Mouse (Mus musculus) embryonic facial prominence, embryonic 13.5 days (tissue): Measurements from ENCODE around the gene Abat. TPM values are rescaled to one million over a fixed set of nuclear protein-coding genes. Genes with fewer than 3 reads are reported as not detected.

Experiments
- ATAC-seq: fragments of 200-750 bp; cut with Nextera tagmentation; 2 replicates; pipeline ENCODE4 v1.8.0; 2017; ENCODE audit warnings: low read depth; ENCODE audit not compliant: insufficient number of reproducible peaks, insufficient read depth, low FRiP score, low TSS enrichment
- H3K27ac ChIP-seq: fragments of 300-500 bp; sonication (generic); 2 replicates; pipeline ENCODE4 v1.5.1; 2015; ENCODE audit warnings: moderate library complexity, mild to moderate bottlenecking, inconsistent platforms
- H3K27me3 ChIP-seq: fragments of 300-500 bp; sonication (generic); 2 replicates; pipeline ENCODE4 v1.6.1; 2015; ENCODE audit warnings: mild to moderate bottlenecking, inconsistent platforms
- H3K36me3 ChIP-seq: fragments of 300-500 bp; sonication (generic); 2 replicates; pipeline ENCODE4 v1.6.1; 2015; ENCODE audit warnings: mild to moderate bottlenecking, inconsistent platforms
- H3K4me1 ChIP-seq: fragments of 300-500 bp; sonication (generic); 2 replicates; pipeline ENCODE4 v1.6.1; 2015; ENCODE audit warnings: inconsistent platforms
- H3K4me2 ChIP-seq: fragments of 300-500 bp; sonication (generic); 2 replicates; pipeline ENCODE4 v1.6.1; 2015; ENCODE audit warnings: moderate library complexity, mild to moderate bottlenecking, inconsistent platforms
- H3K4me3 ChIP-seq: fragments of 300-500 bp; sonication (generic); 2 replicates; pipeline ENCODE4 v1.5.1; 2015; ENCODE audit warnings: mild to moderate bottlenecking, inconsistent platforms
- H3K9ac ChIP-seq: fragments of 300-500 bp; sonication (generic); 2 replicates; pipeline ENCODE4 v1.6.1; 2015; ENCODE audit warnings: mild to moderate bottlenecking, inconsistent platforms
- H3K9me3 ChIP-seq: fragments of 300-500 bp; sonication (generic); 2 replicates; pipeline ENCODE4 v1.6.1; 2016; ENCODE audit warnings: inconsistent platforms
- WGBS: fragments of 180-500 bp; shearing (Covaris S2); methylation state at CpG from one replicate; pipeline ENCODE4 v1.1.7; 2015; ENCODE audit warnings: mixed read lengths; 5-methylcytosine and 5-hydroxymethylcytosine counted together
- polyA plus RNA-seq: library from polyadenylated mRNA; unstranded; fragments of >200 nt; fragmentation: Nextera tagmentation; extraction: Ambion mirVana; gene quantifications from 2 replicates; pipeline ENCODE4 v1.2.1, GENCODE M21; 2015

Gene Abat
- polyA plus RNA-seq, 1 experiment from 2014 or later = 25.2 TPM

DNA sequence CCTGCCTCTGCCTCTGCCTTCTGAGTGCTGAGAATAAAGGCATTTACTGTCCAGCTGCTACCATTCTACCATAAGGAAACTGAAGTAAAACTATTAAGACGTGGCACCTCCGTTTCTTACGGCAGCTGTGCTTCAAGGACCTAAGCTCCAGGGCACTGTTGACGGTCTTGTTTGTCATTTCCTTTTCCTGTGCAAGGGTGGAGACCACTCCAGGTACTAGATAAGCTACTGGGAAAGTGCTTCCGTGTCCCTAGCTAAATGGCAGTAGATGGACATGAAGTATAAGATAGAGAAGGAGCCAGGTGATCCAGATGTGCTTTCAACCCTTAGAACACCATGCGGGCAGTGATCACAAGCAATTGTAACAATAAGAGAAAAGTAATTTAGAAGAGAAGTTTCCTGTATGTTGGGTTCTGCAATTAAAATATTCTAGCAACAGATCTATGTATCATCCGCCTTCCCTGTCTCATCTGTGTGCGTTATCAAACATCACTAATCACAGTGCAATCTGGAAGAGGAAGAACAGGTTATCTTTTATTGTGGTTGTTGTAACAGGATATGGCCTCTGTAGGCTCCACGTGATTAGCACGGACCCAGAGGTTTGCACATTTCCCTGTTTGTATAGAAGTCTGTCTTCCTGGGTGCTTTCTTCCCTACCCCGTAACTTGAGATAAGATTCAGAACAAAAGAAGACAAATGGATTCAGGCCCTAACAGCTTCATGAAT, 126.4 kb downstream of the Abat start:
- H3K4me2 ChIP-seq = no peak overlapping the region
- no peaks in the 10 kb centered on the region for H3K27me3 ChIP-seq
- peaks cover 22% of the 10 kb centered on the region for H3K4me1 ChIP-seq
- H3K27ac ChIP-seq = no peak overlapping the region
- no peaks in the 10 kb centered on the region for H3K9me3 ChIP-seq
- H3K9ac ChIP-seq = no peak overlapping the region
- H3K4me3 ChIP-seq = no peak overlapping the region
- peaks cover 39% of the 10 kb centered on the region for H3K36me3 ChIP-seq
- ATAC-seq = no peak
- 87% methylated on average over 11 of the region's 11 CpGs for WGBS

DNA sequence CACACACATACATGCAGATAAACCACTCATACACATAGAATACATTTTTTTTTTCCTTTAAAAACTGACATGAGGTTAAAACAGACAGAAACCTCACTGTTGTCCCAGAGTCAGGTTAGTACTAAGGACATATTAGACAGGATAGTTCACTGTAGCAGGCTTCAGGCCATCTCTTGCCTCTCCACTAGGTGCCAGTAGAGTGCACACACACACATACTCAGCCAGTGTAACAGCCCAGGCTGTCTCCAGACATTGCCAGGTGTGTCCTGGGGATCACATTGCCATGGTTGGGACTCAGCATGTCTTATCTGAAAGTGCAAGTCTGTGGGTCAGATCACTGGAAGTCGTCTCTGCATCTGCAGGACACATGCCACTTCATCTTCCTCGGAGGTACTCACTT, 130.6 kb downstream of the Abat start:
- no peak overlapping the region for H3K4me2 ChIP-seq
- peaks cover 66% of the 10 kb centered on the region for H3K36me3 ChIP-seq
- no peaks in the 10 kb centered on the region for H3K9me3 ChIP-seq
- ATAC-seq = no peak
- no peak overlapping the region for H3K9ac ChIP-seq
- H3K4me3 ChIP-seq = no peak overlapping the region
- H3K27ac ChIP-seq = no peak overlapping the region
- H3K4me1 ChIP-seq = peaks cover under 1% of the 10 kb centered on the region; the same call in 1 of the 2 replicates
- 77% methylated on average over 2 of the region's 2 CpGs for WGBS
- H3K27me3 ChIP-seq = no peaks in the 10 kb centered on the region

GRCm38 (mm10) chr16:8645546-8645945, 132.3 kb downstream of the Abat start:
- Histone ChIP-seq H3K4me2 (no peak overlapping the region), H3K27ac (no peak overlapping the region), H3K4me1 (no peaks in the 10 kb centered on the region), H3K9ac (no peak overlapping the region), H3K36me3 (peaks cover 82% of the 10 kb centered on the region), H3K9me3 (no peaks in the 10 kb centered on the region), H3K4me3 (no peak overlapping the region), H3K27me3 (no peaks in the 10 kb centered on the region)
- WGBS = 75% methylated on average over 6 of the region's 6 CpGs
- no peak for ATAC-seq

- Histone ChIP-seq H3K9me3 (no peaks in the 10 kb centered on the region), H3K4me2 (no peak overlapping the region), H3K4me1 (no peaks in the 10 kb centered on the region), H3K9ac (no peak overlapping the region), H3K27me3 (no peaks in the 10 kb centered on the region), H3K4me3 (no peak overlapping the region), H3K36me3 (peaks cover 93% of the 10 kb centered on the region), H3K27ac (no peak overlapping the region)
- WGBS = 93% methylated on average over 3 of the region's 3 CpGs
- no peak for ATAC-seq
Observed at GRCm38 (mm10) chr16:8650007-8650406, 136.8 kb downstream of the Abat start.

GRCm38 (mm10) chr16:8655108-8655507, 141.9 kb downstream of the Abat start:
- no peaks in the 10 kb centered on the region for H3K9me3 ChIP-seq
- H3K4me2 ChIP-seq = no peak overlapping the region
- no peaks in the 10 kb centered on the region for H3K27me3 ChIP-seq
- H3K9ac ChIP-seq = no peak overlapping the region
- no peaks in the 10 kb centered on the region for H3K4me1 ChIP-seq
- no peak overlapping the region for H3K27ac ChIP-seq
- H3K36me3 ChIP-seq = peaks cover 86% of the 10 kb centered on the region
- H3K4me3 ChIP-seq = no peak overlapping the region
- 89% methylated on average over 6 of the region's 6 CpGs for WGBS
- no peak for ATAC-seq

GRCm38 (mm10) chr16:8655599-8655998, 142.4 kb downstream of the Abat start:
- Histone ChIP-seq H3K9me3 (no peaks in the 10 kb centered on the region), H3K4me1 (no peaks in the 10 kb centered on the region), H3K4me2 (no peak overlapping the region), H3K27ac (no peak overlapping the region), H3K27me3 (no peaks in the 10 kb centered on the region), H3K9ac (no peak overlapping the region), H3K4me3 (no peak overlapping the region), H3K36me3 (peaks cover 86% of the 10 kb centered on the region)
- WGBS = 81% methylated on average over 9 of the region's 9 CpGs
- ATAC-seq = no peak

GRCm38 (mm10) chr16:8656256-8656655, 143.0 kb downstream of the Abat start:
- Histone ChIP-seq H3K9me3 (no peaks in the 10 kb centered on the region), H3K27me3 (no peaks in the 10 kb centered on the region), H3K27ac (no peak overlapping the region), H3K4me3 (no peak overlapping the region), H3K4me1 (no peaks in the 10 kb centered on the region), H3K36me3 (peaks cover 84% of the 10 kb centered on the region), H3K9ac (no peak overlapping the region), H3K4me2 (no peak overlapping the region)
- no peak for ATAC-seq
- WGBS = 83% methylated on average over 2 of the region's 2 CpGs

DNA sequence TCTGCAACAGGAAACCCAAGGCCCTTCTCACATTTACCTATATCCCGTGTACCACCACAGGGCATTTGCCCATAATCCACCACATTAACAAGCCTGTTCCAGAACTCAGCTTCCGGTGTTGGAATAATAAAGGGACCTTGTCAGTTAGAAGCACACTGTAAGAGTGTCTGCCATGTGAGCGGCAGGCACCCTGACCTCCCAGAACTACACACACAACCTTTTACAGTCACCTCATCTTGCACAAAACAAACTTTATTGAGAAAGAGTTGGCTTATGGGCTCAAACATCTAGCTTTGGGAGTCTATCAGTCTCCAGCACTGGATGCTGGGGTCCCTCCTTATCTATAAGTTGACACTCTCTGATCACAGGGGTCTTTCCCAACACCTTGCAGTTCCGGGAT, 145.1 kb downstream of the Abat start:
- Histone ChIP-seq H3K27ac (no peak overlapping the region), H3K27me3 (no peaks in the 10 kb centered on the region), H3K4me1 (no peaks in the 10 kb centered on the region), H3K36me3 (peaks cover 86% of the 10 kb centered on the region), H3K9ac (no peak overlapping the region), H3K4me3 (no peak overlapping the region), H3K4me2 (no peak overlapping the region), H3K9me3 (no peaks in the 10 kb centered on the region)
- no peak for ATAC-seq
- 82% methylated on average over 4 of the region's 4 CpGs for WGBS

GRCm38 (mm10) chr16:8658764-8659163, 145.5 kb downstream of the Abat start:
- 95% methylated on average over 4 of the region's 4 CpGs for WGBS
- peaks cover 86% of the 10 kb centered on the region for H3K36me3 ChIP-seq

GRCm38 (mm10) chr16:8663022-8663421, 149.8 kb downstream of the Abat start:
- Histone ChIP-seq H3K27me3 (no peaks in the 10 kb centered on the region), H3K4me3 (no peak overlapping the region), H3K9ac (no peak overlapping the region), H3K4me2 (no peak overlapping the region), H3K27ac (no peak overlapping the region), H3K36me3 (peaks cover 50% of the 10 kb centered on the region), H3K9me3 (no peaks in the 10 kb centered on the region), H3K4me1 (peaks cover 15% of the 10 kb centered on the region)
- no peak for ATAC-seq
- 62% methylated on average over 2 of the region's 2 CpGs for WGBS

More at GRCm38 (mm10) chr16:8658764-8659163, 145.5 kb downstream of the Abat start:
- no peak overlapping the region for H3K4me2 ChIP-seq
- H3K4me3 ChIP-seq = no peak overlapping the region
- no peaks in the 10 kb centered on the region for H3K27me3 ChIP-seq
- H3K4me1 ChIP-seq = no peaks in the 10 kb centered on the region
- no peak for ATAC-seq
- H3K9me3 ChIP-seq = no peaks in the 10 kb centered on the region
- no peak overlapping the region for H3K27ac ChIP-seq
- H3K9ac ChIP-seq = no peak overlapping the region

GRCm38 (mm10) chr16:8663606-8664539, 150.6 kb downstream of the Abat start:
- H3K9ac ChIP-seq = no peak overlapping the region
- no peaks in the 10 kb centered on the region for H3K9me3 ChIP-seq
- 86% methylated on average over 24 of the region's 24 CpGs for WGBS
- H3K4me1 ChIP-seq = peaks cover 15% of the 10 kb centered on the region
- no peak overlapping the region for H3K4me2 ChIP-seq
- no peak overlapping the region for H3K27ac ChIP-seq
- no peaks in the 10 kb centered on the region for H3K27me3 ChIP-seq
- peaks cover 45% of the 10 kb centered on the region for H3K36me3 ChIP-seq
- no peak for ATAC-seq
- H3K4me3 ChIP-seq = no peak overlapping the region

DNA sequence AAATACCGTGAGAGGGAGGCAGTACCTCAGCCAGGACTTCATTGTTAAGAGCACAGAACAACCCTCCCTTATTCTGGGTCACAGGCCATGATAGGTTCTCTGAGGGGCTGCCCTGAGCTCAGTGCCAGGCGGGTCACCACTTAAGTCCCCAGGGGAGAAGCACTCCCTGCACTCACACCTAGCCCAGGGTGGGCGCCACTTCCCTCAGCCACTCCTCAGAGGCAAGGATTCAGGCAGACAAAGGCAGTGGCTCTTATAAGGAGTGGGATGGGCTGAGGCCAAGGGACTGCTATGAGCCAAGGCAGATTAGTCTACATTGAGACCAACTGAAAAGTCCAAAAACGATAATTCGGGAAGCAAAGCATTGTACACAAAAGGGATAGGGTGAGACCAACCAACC, 152.1 kb downstream of the Abat start:
- H3K9me3 ChIP-seq = no peaks in the 10 kb centered on the region
- H3K27me3 ChIP-seq = no peaks in the 10 kb centered on the region
- no peak overlapping the region for H3K4me3 ChIP-seq
- H3K27ac ChIP-seq = no peak overlapping the region
- peaks cover 30% of the 10 kb centered on the region for H3K4me1 ChIP-seq
- 86% methylated on average over 5 of the region's 5 CpGs for WGBS
- no peak for ATAC-seq
- H3K36me3 ChIP-seq = peaks cover 31% of the 10 kb centered on the region
- no peak overlapping the region for H3K4me2 ChIP-seq
- H3K9ac ChIP-seq = no peak overlapping the region
